Mouse (Mus musculus) lung, postnatal 36 days (tissue): ENCODE results near the gene Numa1.

Source experiments
- DNase-seq: peaks from one replicate; pipeline ENCODE4 v3.0.0; 2022; ENCODE audit warnings: mixed read lengths

Gene Numa1

GRCm38 (mm10) chr7:102062203-102062602 is 128.3 kb downstream of the Numa1 start:
- DNase-seq, result no peak

DNA sequence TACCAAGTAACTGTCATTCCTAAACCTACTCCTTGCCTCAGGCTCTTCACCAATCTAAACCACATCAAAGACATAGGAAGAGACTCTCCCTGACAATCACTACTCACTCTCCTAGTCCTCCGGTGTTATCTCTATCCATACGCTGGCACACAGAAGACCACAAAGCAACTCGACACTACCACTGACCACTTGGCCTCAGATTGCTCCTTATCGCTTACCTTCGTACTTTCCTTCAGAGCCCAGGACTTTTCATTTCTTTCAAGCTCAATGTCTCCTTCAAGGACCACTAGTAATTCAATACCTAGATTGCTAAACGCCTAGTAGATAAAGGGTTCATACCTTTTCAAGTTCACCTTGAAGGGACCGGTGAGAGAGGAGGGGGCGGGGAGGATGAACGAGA is 130.0 kb downstream of the Numa1 start:
- DNase-seq, result no peak
